ENCODE assay signal across 8 mouse cellular contexts in the genomic region with DNA sequence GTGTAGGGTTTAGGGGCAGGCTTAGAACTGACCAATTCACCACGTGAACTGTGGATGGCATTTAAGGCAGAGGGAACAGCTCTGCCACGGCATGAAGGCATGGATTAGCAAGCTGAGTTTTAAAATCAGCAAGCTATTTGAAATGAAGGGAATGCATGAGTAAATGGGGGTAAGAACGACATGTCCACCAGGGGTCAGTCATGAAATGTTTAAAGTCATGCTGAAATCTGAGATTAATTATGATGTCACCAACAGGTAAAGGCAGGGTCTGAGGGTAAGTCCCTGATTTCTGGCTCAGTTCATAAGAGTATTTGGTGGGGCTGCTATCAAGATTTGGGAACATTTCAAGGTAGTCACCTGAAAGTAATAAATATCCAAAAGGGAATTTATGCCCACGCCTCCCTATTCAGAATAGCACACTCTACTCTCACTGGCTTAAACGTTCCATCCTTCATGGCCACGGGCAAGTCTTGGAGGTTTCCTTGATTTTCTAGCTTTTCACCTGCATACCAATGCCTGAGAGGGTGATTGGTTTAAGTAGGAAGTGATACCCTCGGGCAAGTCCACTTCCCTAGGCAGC. TPM values are rescaled to one million over a fixed set of nuclear protein-coding genes. Genes with fewer than 3 reads are reported as not detected.
A peak's percentile ranks its signal among the peaks of the same experiment; 100 is the strongest.
DNase-seq lines count a peak whose midpoint lies in the region; ATAC-seq and TF ChIP-seq lines count a peak whose summit lies in the region.

No protein-coding gene starts in this region.

- H3K27ac ChIP-seq in gastrocnemius, adult 2 months: peak overlapping the region; percentile 96
- H3K27ac ChIP-seq in forebrain, embryonic 15.5 days (replicated peaks): peak overlapping the region; percentile 92
- H3K27ac ChIP-seq in intestine, embryonic 14.5 days (ENCODE audit: low read depth): peak overlapping the region; percentile 81

- no peaks in the 10 kb centered on the region for H3K9me3 ChIP-seq in forebrain, embryonic 15.5 days
- H3K9me3 ChIP-seq in intestine, embryonic 14.5 days (ENCODE audit: control insufficient read depth, low read length): no peaks in the 10 kb centered on the region

- peak; percentile 65 for TF ChIP-seq CTCF in gastrocnemius, adult 2 months (IDR thresholded peaks at IDR 0.05)
- TF ChIP-seq CTCF in lung, adult 2 months (IDR thresholded peaks at IDR 0.05; ENCODE audit: insufficient read depth, low read length): no peak; the same call in 1 of the 2 replicates

- intact Hi-C loops in gastrocnemius, adult 2 months (cut with DNase I): loop anchor here (2.0 to 5.0 kb wide), 3 partner anchors 30 to 167 kb away; a partner anchor contains a TSS

- TF ChIP-seq POLR2A in lung, adult 2 months (IDR thresholded peaks at IDR 0.05; ENCODE audit: borderline replicate concordance, extremely low read depth, low read depth, low read length): no peak

- H3K9ac ChIP-seq in forebrain, embryonic 15.5 days (replicated peaks): peak overlapping the region; percentile 72
- peak overlapping the region; percentile 54 for H3K9ac ChIP-seq in intestine, embryonic 14.5 days (ENCODE audit: low read length)

- H3K4me3 ChIP-seq in gastrocnemius, adult 2 months: peak overlapping the region; percentile 85
- H3K4me3 ChIP-seq in forebrain, embryonic 15.5 days: peak overlapping the region; percentile 50
- H3K4me3 ChIP-seq in intestine, embryonic 14.5 days (ENCODE audit: low read depth, low read length): peak overlapping the region; percentile 40
- H3K4me3 ChIP-seq in lung, adult 2 months (replicated peaks; ENCODE audit: extremely low read depth, low read depth, low read length): peak overlapping the region; percentile 52

- 20% methylated on average over 7 of the region's 7 CpGs for WGBS in forebrain, embryonic 15.5 days
- 31% methylated on average over 7 of the region's 7 CpGs for WGBS in intestine, embryonic 14.5 days
- 21% methylated on average over 7 of the region's 7 CpGs for WGBS in lung, adult 2 months

- H3K36me3 ChIP-seq in forebrain, embryonic 15.5 days: no peaks in the 10 kb centered on the region
- H3K36me3 ChIP-seq in intestine, embryonic 14.5 days (ENCODE audit: control insufficient read depth, insufficient read depth, low read length): no peaks in the 10 kb centered on the region

- DNase-seq in gastrocnemius, adult 2 months: peak; percentile 43
- DNase-seq in gastrocnemius, postnatal 10 days: no peak
- peak; percentile 50 for DNase-seq in cerebellum, adult 11 months
- peak; percentile 59 for DNase-seq in intestine, embryonic 14.5 days (ENCODE audit: low spot score)
- DNase-seq in lung, adult 2 months: peak; percentile 21
- peak; percentile 39 for DNase-seq in retina, adult 2 months (ENCODE audit: low read depth, low spot score)

- peaks cover 14% of the 10 kb centered on the region for H3K4me1 ChIP-seq in forebrain, embryonic 15.5 days
- peaks cover 8% of the 10 kb centered on the region for H3K4me1 ChIP-seq in intestine, embryonic 14.5 days (replicated peaks; ENCODE audit: control insufficient read depth, insufficient read depth, low read length)
- H3K4me1 ChIP-seq in lung, adult 2 months (ENCODE audit: control insufficient read depth, insufficient read depth, low read length): peaks cover 9% of the 10 kb centered on the region

- H3K27me3 ChIP-seq in forebrain, embryonic 15.5 days: no peaks in the 10 kb centered on the region
- H3K27me3 ChIP-seq in intestine, embryonic 14.5 days (replicated peaks; ENCODE audit: control insufficient read depth, insufficient read depth, low read length): no peaks in the 10 kb centered on the region

- H3K4me2 ChIP-seq in forebrain, embryonic 15.5 days (replicated peaks): peak overlapping the region; percentile 88
- peak overlapping the region; percentile 78 for H3K4me2 ChIP-seq in intestine, embryonic 14.5 days (ENCODE audit: low read length)

- ATAC-seq in forebrain, embryonic 15.5 days (replicated peaks): no peak
- no peak; the same call in 1 of the 2 replicates for ATAC-seq in intestine, embryonic 14.5 days (replicated peaks; ENCODE audit: low FRiP score, low TSS enrichment, low read depth)
- ATAC-seq in activated CD4-positive, CD25-positive, alpha-beta regulatory T cell, adult 4 months: no peak

RNA-seq across cellular contexts. Expression of a gene that starts 2.8 kb away (rescaled TPM):
- under 1 TPM; 0.56 to 0.75 TPM for total RNA-seq in gastrocnemius, adult 2 months (2021)
- total RNA-seq in gastrocnemius, postnatal 10 days (2021): 1 to 10 TPM in 1 of 2 experiments, under 1 TPM in 1; 0.66 to 1.5 TPM
- polyA plus RNA-seq in forebrain, embryonic 15.5 days (2015; fragmentation: Nextera tagmentation; extraction: Ambion mirVana): 0.52 and 0.64 TPM in 2 replicates
- polyA plus RNA-seq in intestine, embryonic 14.5 days (2014; fragmentation: Nextera tagmentation; extraction: Ambion mirVana): 9.5 and 10.3 TPM in 2 replicates
- polyA plus RNA-seq in lung, adult 2 months (2012; rRNA removed): 4.0 and 10.6 TPM in 2 replicates
- 10 to 100 TPM; 79.8 to 85.3 TPM for polyA plus RNA-seq in activated CD4-positive, CD25-positive, alpha-beta regulatory T cell, adult 4 months (2017; shearing (Covaris generic))

RNA-seq across cellular contexts. Expression of a gene that starts 32.9 kb away (rescaled TPM):
- 100 to 1,000 TPM; 159 to 181 TPM for total RNA-seq in gastrocnemius, adult 2 months (2021)
- total RNA-seq in gastrocnemius, postnatal 10 days (2021): 100 to 1,000 TPM; 238 to 248 TPM
- 587 and 591 TPM in 2 replicates for polyA plus RNA-seq in forebrain, embryonic 15.5 days (2015; fragmentation: Nextera tagmentation; extraction: Ambion mirVana)
- polyA plus RNA-seq in intestine, embryonic 14.5 days (2014; fragmentation: Nextera tagmentation; extraction: Ambion mirVana): 710 and 737 TPM in 2 replicates
- polyA plus RNA-seq in lung, adult 2 months (2012; rRNA removed): 129 and 214 TPM in 2 replicates
- 100 to 1,000 TPM; 298 to 313 TPM for polyA plus RNA-seq in activated CD4-positive, CD25-positive, alpha-beta regulatory T cell, adult 4 months (2017; shearing (Covaris generic))

RNA-seq across cellular contexts. Expression of a gene that starts 57.2 kb away (rescaled TPM):
- total RNA-seq in gastrocnemius, adult 2 months (2021): 10 to 100 TPM; 31.7 to 35.9 TPM
- total RNA-seq in gastrocnemius, postnatal 10 days (2021): 1 to 10 TPM; 6.4 to 8.2 TPM
- 10.0 and 11.2 TPM in 2 replicates for polyA plus RNA-seq in forebrain, embryonic 15.5 days (2015; fragmentation: Nextera tagmentation; extraction: Ambion mirVana)
- 2.4 and 2.8 TPM in 2 replicates for polyA plus RNA-seq in intestine, embryonic 14.5 days (2014; fragmentation: Nextera tagmentation; extraction: Ambion mirVana)
- 0.64 and 1.1 TPM in 2 replicates for polyA plus RNA-seq in lung, adult 2 months (2012; rRNA removed)
- polyA plus RNA-seq in activated CD4-positive, CD25-positive, alpha-beta regulatory T cell, adult 4 months (2017; shearing (Covaris generic)): under 1 TPM in 1 of 2 experiments, not detected in 1; 0.15 TPM
